Mouse (Mus musculus): ENCODE data around the gene Creb5.

Gene Creb5

GRCm38 (mm10) chr6:53429368-53429767 lies 142.3 kb downstream of the Creb5 start:
- no peak for DNase-seq (ENCODE audit: low read depth in 1 of 2, low spot score in 2 of 2)

- DNase-seq (ENCODE audit: low read depth in 1 of 2, low spot score in 2 of 2) = no peak
Observed at GRCm38 (mm10) chr6:53429891-53430290, 142.8 kb downstream of the Creb5 start.

GRCm38 (mm10) chr6:53445862-53446460 lies 158.9 kb downstream of the Creb5 start:
- no peak for DNase-seq (ENCODE audit: low read depth in 1 of 2, low spot score in 2 of 2)

DNA sequence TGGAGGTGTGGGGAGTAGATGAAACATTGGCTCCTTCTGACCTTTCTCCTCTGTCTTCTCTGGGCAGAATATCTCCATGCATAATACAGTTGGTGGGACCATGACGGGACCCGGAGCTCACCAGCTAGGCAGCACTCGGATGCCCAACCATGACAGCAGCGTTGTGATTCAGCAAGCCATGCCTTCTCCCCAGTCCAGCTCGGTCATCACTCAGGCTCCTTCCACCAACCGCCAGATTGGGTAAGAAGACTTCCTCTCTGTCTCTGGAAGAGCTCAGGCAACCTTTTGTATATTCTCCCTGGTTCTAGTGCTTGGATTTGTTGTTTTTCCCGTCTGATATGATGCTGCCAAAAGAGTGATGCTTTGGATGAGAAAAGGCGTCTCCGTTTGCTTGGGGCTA lies 160.4 kb downstream of the Creb5 start:
- DNase-seq (ENCODE audit: low read depth in 1 of 2, low spot score in 2 of 2) = no peak

- DNase-seq (ENCODE audit: low read depth in 1 of 2, low spot score in 2 of 2) = no peak
Observed at GRCm38 (mm10) chr6:53448317-53448870, 161.3 kb downstream of the Creb5 start.

DNA sequence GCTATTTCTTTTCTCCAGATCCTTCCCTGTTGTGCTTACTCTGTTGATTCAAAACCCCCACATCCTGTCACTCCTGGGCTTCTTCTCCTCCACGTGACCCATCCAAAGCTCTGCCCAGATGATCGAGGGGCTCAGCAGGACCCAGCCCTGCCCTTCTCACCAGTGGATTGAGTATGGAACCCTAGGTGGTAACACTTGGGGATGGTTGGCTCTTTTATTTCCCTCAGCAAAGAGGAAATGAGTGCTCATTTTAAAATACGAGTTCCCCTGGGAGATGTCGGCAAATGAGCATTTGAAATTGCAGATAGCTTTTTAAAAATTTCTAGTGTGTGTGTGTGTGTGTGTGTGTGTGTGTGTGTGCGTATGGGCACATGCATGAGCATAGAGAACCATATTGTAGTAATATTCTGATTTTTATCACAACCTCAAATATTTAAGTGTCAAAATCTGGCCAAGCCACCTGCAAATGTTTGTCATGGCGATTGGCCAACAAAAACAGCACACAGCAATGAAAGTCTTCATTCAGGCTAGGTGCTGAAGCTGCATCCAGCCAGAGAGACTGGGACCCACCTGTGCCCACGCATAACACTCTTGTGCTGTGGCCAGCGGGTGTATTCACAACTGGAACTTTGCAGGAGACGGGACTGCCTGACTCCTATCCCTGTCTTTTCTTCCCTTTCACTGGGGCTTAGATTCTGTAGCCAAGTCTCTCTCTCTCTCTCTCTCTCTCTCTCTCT lies 162.5 kb downstream of the Creb5 start:
- no peak for DNase-seq (ENCODE audit: low read depth in 1 of 2, low spot score in 2 of 2)

GRCm38 (mm10) chr6:53450494-53450893 lies 163.4 kb downstream of the Creb5 start:
- DNase-seq (ENCODE audit: low read depth in 1 of 2, low spot score in 2 of 2) = no peak

- no peak for DNase-seq (ENCODE audit: low read depth in 1 of 2, low spot score in 2 of 2)
Observed at GRCm38 (mm10) chr6:53452240-53452639, 165.2 kb downstream of the Creb5 start.

GRCm38 (mm10) chr6:53455442-53455841 lies 168.4 kb downstream of the Creb5 start:
- no peak for DNase-seq (ENCODE audit: low read depth in 1 of 2, low spot score in 2 of 2)

- DNase-seq (ENCODE audit: low read depth in 1 of 2, low spot score in 2 of 2) = no peak
Observed at GRCm38 (mm10) chr6:53456111-53456510, 169.0 kb downstream of the Creb5 start.

- no peak for DNase-seq (ENCODE audit: low read depth in 1 of 2, low spot score in 2 of 2)
Observed at GRCm38 (mm10) chr6:53459995-53460747, 173.1 kb downstream of the Creb5 start.

DNA sequence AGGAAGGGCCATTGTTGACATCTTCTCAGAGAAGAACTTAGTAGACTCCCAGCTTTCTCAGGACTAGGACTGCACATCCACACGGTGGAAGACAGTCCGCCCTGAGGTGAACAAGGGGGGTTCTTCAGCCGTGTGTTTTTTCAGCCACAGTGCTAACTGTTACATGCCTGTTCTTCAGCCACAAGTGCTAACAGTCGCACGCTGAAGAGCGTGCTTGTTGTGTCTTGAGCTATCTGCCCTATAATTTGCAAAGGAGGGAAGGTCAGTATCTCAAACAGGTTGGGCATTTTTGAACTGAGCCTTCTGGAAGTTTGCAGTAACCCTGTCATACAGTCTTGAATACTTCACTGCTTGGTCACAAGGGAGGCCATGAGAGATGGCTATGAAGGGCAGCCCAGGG lies 174.0 kb downstream of the Creb5 start:
- DNase-seq (ENCODE audit: low read depth in 1 of 2, low spot score in 2 of 2) = no peak

DNA sequence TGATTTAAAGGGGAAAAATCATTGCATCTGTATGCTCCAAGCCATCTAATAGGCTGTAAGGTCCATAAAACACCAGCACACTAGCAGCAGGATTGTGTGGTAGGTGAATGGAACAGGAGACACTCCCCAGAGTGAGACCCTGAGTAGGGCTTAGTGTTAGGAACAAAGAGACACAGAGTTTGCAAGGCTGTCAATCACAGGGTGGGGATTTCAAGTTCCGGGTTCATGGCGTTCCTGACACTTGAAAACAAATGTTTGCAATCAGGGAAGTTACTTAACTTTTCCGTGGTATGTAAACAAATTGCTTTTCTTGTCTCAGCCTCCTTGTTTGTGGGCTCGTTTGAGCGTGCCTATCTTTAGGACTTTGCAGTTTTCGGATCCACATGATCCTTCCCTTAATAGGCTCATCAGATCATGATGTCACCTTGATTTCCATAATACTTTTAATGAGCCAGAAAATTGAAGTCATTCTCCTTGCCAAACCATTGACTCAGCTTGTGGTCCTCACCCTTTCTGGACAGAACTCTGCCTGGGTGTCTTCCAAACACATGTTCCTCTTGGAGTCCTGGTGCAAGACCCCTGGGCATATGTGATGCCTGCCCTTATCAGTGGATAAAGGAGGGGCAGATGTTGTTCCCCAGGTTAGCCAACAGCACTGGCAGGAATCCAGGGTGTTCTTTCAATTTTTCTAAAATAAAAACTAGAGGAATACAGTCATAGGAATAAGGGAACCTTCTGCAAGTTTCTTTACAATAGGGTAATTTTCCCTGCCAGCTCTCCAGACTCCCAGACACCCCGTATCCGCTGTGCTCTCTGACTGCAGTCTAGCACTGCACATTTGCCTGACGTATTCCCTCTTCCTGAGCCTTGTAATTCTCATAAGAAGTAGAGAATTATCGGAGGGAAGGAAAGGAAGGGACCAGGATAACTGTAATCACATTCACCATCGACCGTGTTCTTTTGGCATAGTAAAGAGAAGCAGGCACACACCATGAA lies 175.0 kb downstream of the Creb5 start:
- no peak for DNase-seq (ENCODE audit: low read depth in 1 of 2, low spot score in 2 of 2)

GRCm38 (mm10) chr6:53462802-53463201 lies 175.7 kb downstream of the Creb5 start:
- no peak for DNase-seq (ENCODE audit: low read depth in 1 of 2, low spot score in 2 of 2)

DNA sequence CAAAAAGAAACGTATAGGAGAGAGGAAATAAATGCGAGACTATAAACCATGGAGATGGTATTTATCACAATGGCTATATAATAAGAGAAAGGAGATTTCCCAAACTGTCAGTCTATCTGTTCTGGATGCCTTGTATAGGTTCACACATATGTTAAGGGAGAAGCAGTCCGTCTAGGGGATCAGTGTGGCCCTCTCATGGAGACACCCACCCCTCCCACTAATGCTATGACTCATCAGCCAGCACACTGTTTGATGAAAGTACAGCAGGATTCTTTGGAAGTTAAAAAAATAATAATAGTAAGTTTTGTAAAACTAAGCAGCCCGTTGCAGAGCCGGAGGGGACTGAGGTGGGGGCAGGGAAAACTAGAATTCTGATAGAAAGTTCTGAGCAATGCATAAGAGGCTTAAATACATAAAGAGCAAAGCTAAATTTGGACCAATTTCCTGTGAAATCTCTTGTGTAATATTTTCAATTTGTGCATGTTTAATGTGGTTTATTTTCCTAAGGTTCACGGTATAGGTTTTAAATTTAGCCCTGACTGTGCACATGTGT lies 176.3 kb downstream of the Creb5 start:
- no peak for DNase-seq (ENCODE audit: low read depth in 1 of 2, low spot score in 2 of 2)

DNA sequence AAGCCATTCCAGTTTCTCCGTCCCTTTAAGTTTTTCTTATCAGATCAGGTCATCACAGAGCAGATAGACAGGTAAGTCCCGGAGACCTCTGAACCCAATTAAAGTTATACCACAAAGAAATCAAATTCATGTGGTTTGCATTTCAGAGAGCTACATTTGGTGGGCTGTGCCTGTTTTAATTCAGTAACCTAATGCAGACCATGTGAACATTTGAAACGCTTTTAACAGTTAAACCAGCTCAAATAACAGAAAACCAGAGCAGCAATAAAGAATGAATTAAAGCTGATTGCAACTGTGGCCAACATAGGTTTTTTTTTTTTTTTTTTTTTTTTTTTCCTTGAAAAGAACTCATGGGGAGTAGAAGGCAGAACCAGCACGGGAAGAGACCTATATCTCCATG lies 182.1 kb downstream of the Creb5 start:
- no peak for DNase-seq (ENCODE audit: low read depth in 1 of 2, low spot score in 2 of 2)

DNA sequence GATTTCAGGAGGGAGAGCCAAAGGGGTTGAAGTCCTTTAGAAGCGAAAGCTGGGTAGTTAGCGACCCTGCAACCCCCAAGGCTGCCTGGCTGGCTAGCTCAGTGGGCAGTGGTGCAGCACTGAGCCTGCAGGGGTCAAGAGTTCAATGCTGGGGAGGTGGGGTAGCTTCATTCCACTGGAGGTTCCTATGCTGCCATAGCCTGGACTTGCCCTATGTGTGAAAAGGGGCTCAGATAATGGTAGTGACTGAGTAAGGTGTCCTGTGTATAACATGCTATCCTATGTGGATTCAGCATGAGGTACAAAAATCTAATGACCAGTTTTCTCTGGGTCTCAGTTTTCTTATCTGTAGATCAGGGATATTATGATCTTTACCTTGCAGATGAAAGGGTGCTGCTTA lies 182.6 kb downstream of the Creb5 start:
- DNase-seq (ENCODE audit: low read depth in 1 of 2, low spot score in 2 of 2) = no peak

DNA sequence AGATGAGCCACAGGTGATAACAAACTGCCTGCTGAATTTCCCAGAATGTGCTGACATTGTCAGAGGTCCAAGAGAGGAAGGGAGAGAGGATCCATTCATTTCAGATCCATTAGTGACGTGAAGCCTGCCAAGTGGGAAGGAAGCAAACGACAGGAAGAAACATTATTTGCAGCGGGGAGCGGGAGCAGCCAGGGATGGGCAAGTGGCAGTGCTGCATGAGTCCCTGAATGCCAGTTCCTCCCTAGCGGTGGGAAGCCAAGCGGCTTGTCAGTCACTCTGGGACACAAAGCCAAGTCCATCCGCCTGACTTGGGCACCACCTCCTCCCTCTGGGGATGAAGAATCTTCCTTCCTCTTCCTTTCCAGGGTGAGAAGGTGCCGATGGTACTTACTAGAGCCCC lies 183.5 kb downstream of the Creb5 start:
- no peak for DNase-seq (ENCODE audit: low read depth in 1 of 2, low spot score in 2 of 2)

DNA sequence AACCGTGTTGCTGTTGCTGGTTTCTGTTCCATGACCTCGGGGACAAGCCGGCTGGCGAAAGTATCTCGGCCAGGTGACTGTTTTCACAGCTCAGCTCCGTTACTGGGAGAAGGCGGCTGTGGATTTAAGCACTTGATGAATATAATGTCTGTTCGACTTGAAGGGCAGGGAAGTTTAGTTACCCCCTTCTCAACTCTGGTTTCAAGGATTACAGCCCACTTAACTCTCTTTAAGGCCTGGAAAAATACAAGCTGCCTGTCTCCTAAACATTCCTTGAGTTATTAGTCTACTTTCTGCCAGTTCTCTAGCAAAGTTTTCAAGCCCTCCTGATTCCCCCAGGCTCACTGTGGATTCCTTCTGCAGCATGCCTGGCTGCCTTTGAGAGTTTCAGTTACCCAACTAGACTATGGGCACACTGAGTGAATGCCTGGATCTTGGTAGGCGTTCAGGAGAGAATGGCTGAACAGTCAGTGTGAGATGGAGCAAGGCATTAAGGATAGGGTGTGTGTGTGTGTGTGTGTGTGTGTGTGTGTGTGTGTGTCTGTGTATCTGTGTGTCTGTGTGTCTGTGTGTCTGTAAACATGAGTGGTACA lies 184.0 kb downstream of the Creb5 start:
- no peak for DNase-seq (ENCODE audit: low read depth in 1 of 2, low spot score in 2 of 2)

DNA sequence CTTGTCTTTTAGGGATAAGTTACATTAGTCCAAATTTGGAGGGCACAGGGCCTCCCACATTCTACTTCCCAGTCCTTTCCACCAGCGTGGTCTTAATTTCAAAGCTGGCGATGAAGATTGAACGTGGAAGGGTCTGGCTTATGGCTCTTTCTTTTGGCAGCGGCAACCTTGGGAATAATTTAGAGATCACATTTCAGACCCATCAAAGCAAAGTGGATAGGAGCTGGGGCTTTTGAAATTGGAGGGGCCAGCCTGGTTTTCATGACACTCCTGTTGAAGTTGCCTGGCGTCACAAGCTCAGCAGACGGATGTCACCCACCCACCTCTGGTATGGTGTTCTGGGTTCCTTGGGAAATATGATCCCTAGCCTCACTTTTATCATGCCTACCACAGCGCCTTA lies 185.7 kb downstream of the Creb5 start:
- no peak for DNase-seq (ENCODE audit: low read depth in 1 of 2, low spot score in 2 of 2)

Data from monocyte, adult 2 months (primary cell).